Mouse (Mus musculus): ENCODE results near the gene Ftcd. TPM values are rescaled to one million over a fixed set of nuclear protein-coding genes. Genes with fewer than 3 reads are reported as not detected.

The Ftcd gene
- total RNA-seq, 2 experiments from 2014 or later, result not detected

DNA sequence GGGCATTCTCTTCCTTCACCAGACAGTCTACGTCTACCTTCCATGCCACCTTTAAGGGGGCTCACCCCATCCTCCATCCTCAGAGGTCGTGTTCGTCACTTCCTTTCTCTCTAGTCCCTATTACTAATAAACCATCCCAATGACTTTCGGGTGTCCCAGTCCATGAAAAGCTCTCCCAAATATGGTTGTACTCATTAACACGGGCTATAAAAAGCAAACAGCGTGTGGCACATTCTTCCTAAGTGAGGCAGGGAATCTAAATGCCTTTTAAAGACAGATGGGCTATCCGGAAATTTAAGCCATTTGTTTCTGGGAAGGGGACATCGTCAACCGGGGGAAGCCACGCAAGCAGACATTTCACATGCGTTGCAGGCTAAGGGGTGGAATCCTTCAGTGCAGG is 14.7 kb downstream of the Ftcd start:
- peak; percentile 11 to 28 for DNase-seq (ENCODE audit: low spot score in 2 of 2)
- intact Hi-C loops (cut with DNase I), result no loop called here

DNA sequence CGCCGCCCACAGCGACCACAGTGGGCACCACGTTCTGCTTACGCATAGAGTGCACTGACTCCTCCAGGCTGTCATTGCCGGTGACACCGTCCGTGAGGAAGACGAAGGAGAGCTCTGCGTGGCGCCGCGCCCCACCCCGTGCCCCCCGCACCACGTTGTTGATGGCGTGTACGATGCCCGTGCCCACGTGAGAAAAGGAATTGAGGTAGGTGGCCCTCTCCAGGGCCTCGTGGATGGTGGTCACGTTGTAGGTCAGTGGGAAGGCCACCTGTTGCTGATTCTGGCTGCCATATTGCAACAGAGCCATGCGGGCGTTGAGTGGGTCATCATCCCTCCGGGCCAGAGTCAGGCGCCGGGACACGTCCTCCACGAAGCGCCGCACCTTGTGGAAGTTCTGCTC is 20.9 kb downstream of the Ftcd start:
- no peak for DNase-seq (ENCODE audit: low spot score in 2 of 2)
- intact Hi-C loops (cut with DNase I), result no loop called here

DNA sequence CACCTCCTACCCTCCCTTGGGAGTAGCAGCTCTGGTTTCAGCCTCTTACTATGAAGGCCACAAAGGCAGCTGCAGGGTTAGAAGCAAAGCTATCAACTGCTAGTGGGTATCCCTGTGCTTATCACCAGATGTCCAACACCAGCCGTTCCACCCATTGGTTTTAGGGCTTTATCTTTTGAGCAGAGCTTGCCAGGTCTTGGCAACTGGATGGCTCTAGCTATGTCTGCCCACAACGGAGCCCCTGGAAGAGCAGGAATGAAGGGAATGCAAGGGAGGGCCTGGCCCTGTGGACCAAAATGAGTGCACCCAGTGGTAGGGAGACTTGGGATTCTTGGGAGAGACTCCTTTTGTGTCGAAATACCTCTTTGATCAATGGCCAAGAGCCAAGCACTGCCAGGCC is 27.2 kb downstream of the Ftcd start:
- intact Hi-C loops (cut with DNase I), result no loop called here
- DNase-seq (ENCODE audit: low spot score in 2 of 2), result no peak

DNA sequence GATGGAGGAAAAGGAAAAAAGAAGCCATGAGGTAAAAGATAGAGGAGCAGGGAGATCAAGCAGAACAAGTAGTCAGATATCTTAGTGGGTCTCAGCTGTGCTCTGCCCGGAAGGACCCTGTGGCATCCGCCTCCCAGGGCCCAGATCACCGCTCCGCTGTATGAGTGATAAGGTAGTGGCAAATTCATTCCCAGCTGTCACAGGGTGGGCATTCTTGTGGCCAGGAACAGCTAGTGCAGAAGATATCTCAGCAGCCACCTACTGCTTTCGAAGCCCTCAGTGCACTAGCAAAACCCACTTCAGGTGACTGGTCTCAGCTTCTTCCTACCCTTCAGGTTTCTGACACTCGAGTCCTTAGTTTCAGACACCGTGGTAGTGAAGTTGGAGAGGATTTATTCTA is 37.0 kb downstream of the Ftcd start:
- no peak for DNase-seq (ENCODE audit: low spot score in 2 of 2)
- intact Hi-C loops (cut with DNase I), result no loop called here

DNA sequence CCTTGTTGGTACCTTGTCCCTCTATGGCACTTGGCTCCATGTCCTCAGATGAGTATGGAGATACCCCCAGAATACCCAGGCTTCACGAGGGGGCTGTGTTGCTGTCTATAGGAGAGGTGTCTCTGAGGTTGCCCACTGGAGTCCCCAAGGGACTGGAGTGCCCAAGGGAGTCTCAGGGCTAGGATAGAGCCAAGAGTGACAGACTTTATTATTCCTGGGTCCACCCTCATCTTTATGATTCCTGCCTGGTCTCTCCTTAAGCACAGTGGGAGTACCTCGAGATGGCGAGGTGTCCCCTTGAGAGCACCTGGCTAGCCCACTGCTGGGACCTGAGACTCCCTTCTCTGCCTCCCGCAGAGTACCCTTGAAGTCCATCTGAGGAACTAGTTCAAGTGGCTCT is 47.0 kb downstream of the Ftcd start:
- no peak for DNase-seq (ENCODE audit: low spot score in 2 of 2)
- intact Hi-C loops (cut with DNase I), result loop anchor here (2.0 kb wide), 1 partner anchor 112 kb away; no protein-coding TSS in a partner anchor

DNA sequence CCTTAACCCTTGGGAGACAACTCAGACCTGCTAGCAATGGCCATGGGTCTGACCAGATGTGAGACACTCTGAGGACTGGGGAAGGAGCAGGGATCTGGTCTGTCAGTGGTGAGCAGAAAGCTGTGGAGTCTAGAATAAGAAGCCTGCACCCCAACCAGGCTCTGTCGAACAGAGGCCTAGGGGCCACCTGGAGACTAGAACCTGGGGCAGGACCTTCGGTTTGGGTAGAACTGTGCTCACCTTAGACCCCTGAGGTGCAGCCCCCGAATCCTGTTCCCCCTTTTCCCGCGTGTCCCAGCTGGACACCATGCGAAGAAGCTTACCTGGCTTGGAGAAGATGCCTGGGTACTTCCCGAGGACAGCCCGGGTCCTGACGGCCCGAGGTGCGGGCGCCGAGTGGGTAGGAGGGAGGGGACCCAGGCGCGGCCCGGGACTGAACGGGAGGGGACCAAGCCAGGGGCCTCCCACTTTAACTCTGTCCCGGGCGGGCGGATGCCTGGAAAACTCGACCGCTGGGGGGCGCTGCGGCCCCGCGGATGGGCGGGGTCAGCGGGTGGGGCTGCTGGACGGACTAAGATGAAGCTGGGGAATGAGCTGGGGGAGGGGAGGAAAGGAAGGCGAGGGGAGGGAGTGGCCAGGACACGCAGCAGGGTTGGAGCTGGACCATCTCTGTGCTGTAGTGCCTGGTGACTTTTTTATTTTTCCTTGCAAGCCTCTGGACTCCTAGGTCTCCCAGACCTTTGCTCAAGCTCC is 47.7 kb downstream of the Ftcd start, which contains the start of gene Col6a2:
Col6a2 (minus strand) TSS at position 703 of the 753 bp plus-strand sequence.
- peak; percentile 69 to 71 for DNase-seq (ENCODE audit: low spot score in 2 of 2)
- intact Hi-C loops (cut with DNase I), result loop anchor here (2.0 kb wide), 1 partner anchor 112 kb away; no protein-coding TSS in a partner anchor

DNA sequence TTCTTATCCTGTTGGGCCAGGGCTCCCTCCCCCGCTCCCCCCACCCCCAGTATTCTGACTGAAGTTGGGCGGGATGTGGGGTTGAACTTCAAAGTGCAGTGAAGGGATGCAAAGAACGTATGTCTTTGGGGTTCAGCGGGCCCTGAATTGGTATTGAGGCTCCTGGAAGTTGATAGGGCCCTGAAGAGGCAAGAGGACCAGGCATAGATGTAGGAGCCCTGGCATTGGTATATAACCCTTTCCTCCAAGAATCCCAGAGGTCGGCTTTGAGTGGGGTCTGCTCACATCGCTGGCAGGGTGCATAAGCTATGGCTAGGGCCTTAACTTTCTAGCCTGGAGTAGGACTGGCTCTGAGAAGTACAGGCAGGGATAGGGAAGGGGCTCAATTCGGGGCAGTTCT is 48.3 kb downstream of the Ftcd start:
- DNase-seq (ENCODE audit: low spot score in 2 of 2), result no peak
- intact Hi-C loops (cut with DNase I), result loop anchor here (2.0 kb wide), 1 partner anchor 111 kb away; no protein-coding TSS in a partner anchor

DNA sequence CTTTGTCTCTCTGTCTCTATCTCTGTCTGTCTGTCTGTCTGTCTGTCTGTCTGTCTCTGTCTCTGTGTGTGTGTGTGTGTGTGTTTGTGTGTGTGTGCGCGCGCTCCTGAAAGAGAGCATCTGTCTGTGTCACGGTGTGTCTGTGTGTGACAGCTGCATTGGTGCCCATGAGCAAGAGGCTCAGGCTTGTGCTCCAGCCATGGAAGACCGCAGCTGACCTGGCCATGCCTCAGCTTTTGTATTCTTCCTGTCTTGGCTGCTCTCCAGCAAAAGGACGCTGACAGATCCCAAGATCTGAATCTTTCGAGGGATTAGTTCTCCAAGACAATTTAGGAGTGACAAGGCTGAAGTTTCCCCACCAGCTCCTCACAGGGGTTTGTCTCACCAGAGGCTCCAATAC is 49.5 kb downstream of the Ftcd start:
- DNase-seq (ENCODE audit: low spot score in 2 of 2), result no peak
- intact Hi-C loops (cut with DNase I), result no loop called here

DNA sequence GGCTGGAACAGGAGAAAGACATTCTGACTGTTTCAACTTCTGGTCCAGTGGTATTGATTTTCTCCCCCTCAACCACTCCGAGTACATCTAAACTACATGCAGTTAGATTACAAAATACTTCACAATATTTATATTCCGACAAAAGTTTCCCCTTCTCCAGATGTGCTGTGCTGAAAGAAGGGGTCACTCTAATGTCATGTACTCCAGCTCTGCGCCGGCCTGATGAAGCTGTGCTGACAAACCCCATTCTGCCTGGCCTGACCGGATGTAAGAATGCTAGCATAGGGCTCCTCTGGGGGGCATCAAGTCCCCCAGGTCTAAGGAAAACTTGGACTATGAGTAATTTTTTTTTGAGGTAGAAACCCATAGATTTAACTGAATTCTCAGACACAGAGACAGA is 52.3 kb downstream of the Ftcd start:
- no peak for DNase-seq (ENCODE audit: low spot score in 2 of 2)
- intact Hi-C loops (cut with DNase I), result no loop called here

DNA sequence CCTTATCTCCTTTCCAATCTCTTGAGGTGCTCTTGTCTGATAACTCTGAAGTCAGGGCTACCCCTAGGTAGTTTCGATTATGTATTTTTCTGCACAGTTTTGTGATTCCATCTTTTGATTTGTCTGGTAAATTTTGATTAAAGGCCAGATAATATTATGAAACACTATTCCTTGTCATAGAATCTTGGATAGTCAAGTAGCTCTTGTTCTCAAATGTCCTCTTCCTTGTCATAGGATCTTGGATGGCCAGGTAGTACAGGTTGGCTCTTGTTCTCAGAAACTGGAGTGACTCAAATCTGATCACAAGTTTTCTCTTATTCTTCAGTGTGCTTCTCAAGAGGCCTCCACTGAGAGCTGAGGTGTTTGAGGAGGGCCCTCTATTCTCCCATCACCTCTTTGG is 55.2 kb downstream of the Ftcd start:
- DNase-seq (ENCODE audit: low spot score in 2 of 2), result no peak
- intact Hi-C loops (cut with DNase I), result no loop called here

DNA sequence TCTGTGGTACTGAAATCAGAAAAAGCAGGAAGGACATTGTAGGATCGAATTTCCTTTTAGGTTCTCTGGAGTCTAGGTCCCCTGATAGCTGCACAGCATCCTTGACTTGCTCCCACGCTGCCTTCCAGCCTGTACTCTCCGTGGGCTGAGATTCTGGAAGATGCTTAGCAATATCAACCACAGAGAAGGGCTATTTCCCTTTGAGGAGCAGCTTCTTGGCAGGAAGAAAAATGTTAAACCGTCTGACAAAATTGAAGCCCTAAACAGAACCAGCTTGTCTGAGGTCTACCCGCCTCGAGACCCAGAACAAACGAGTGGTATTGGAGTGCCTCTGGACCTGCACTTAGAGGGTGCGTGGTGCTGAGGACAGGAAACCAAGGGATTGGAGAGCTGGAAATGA is 57.2 kb downstream of the Ftcd start:
- intact Hi-C loops (cut with DNase I), result no loop called here
- DNase-seq (ENCODE audit: low spot score in 2 of 2), result peak; percentile 41 to 50

DNA sequence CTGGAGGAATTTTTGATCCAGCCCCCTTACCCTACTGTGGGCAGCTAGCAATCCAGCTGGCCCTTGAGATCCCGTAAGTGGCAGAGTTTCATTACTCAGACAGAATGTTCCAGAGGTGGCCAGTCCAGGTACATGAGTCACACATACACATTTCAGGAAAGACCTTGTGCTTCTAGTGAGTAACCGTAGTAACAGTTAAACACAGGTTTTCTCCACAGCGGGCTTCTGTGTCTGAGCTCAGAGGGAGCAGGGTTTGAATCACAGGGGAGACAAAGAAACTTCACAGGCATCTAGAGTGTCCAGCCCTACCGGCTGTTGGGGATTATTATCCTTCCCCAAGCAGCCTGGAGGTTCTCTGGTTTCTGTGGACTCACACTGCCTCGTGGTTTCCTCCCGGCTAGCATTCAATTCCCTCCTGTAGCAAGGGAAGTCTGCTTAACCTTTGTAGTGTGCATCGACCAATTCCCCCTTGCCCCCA is 58.7 kb downstream of the Ftcd start:
- DNase-seq (ENCODE audit: low spot score in 2 of 2), result no peak
- intact Hi-C loops (cut with DNase I), result no loop called here

DNA sequence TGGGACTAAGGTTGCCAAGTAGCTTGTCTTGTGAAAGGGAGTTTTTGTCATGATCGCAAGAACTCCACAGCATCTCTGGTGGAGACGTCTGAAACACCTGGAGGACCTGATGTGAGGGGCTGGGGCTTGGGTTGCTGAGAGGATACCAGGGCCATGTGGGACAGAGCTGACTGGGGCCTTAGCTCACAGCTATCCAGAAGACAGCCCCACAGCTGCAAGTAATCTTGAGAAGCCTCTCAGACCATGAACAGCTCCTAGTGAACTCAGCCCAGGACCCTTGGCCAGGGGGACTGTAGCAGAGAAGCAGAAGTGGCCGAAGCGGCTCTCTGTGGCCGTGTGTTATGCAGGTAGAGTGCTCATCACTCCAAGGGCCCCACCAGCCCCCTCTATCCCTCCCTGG is 59.1 kb downstream of the Ftcd start:
- intact Hi-C loops (cut with DNase I), result no loop called here
- DNase-seq (ENCODE audit: low spot score in 2 of 2), result no peak

DNA sequence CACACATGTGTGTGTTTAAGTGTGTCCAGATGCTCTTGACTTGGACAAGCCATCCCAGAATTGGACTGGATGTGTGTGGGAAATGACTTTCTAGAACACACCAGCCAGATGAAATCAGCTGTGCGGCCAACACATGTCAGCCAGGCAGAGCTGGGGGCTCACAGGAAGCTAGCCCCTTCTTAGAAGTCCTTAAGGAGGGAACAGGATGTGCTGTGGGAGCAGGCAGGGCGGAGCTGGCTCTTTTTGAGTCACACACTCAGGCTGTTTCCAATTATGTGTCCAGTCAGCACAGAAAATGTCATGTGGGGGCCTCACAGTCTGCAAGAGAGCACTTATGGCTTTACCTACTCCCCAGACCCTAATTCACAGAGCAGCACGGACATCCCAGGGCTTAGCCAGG is 60.6 kb downstream of the Ftcd start:
- DNase-seq (ENCODE audit: low spot score in 2 of 2), result no peak
- intact Hi-C loops (cut with DNase I), result no loop called here

DNA sequence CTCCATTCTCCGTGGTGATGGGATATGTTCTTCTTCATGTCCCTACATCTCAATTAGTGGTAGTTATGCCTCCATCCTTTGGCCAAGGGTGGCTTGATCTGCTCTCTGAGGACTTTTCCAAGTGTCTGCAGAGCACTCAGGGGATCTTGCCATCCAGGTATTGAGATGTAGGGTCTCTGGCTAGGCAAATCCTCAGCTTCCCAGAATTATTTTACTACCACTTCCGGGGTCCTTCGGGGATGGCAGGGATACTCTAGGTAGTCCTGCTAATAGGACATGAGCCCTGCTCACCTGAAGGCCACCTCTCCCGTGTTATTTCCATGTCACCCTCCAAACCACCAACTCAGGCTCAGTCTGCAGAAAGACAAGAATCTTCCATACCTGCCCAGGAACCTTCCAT is 61.2 kb downstream of the Ftcd start:
- intact Hi-C loops (cut with DNase I), result no loop called here

More for the DNA sequence above, 61.2 kb downstream of the Ftcd start:
- DNase-seq (ENCODE audit: low spot score in 2 of 2), result no peak

Other genes with a start within 250 kb of the Ftcd start
- gene Dip2a, start 230.4 kb upstream of the Ftcd start, total RNA-seq (2021), result 10 to 100 TPM; 55.7 to 56.4 TPM
- not detected for gene AC141477.1, start 135.2 kb upstream of the Ftcd start, total RNA-seq (2021)
- gene Pcnt, start 132.9 kb upstream of the Ftcd start, total RNA-seq (2021), result 10 to 100 TPM; 15.1 to 16.5 TPM
- not detected for gene 2610028H24Rik, start 126.6 kb upstream of the Ftcd start, total RNA-seq (2021)
- 10 to 100 TPM; 50.4 to 57.9 TPM for gene Mcm3ap, start 106.7 kb upstream of the Ftcd start, total RNA-seq (2021)
- 1 to 10 TPM; 2.7 to 4.2 TPM for gene Ybey, start 106.5 kb upstream of the Ftcd start, total RNA-seq (2021)
- 10 to 100 TPM; 48.9 to 56.0 TPM for gene Lss, start 44.1 kb upstream of the Ftcd start, total RNA-seq (2021)
- gene Spatc1l, start 13.4 kb upstream of the Ftcd start, total RNA-seq (2021), result not detected
- gene Col6a2, start 48.0 kb downstream of the Ftcd start, total RNA-seq (2021), result 10 to 100 TPM; 15.6 to 16.4 TPM
- 10 to 100 TPM; 40.5 to 44.3 TPM for gene Col6a1, start 150.5 kb downstream of the Ftcd start, total RNA-seq (2021)

Data from left cerebral cortex, postnatal 14 days (tissue).